Mouse (Mus musculus) Patski (cell line): ENCODE measurements around the gene Ppp2r3c. TPM values are rescaled to one million over a fixed set of nuclear protein-coding genes. Genes with fewer than 3 reads are reported as not detected.
"Not testable (repeated sequence)": the region's sequence is repeated elsewhere in the genome, so short reads cannot be mapped to it uniquely, and the experiment has no call there.

Experiments
- ATAC-seq: fragments of 100-300 bp; one replicate; pipeline ENCODE4 v1.8.0; 2021
- CTCF ChIA-PET: fragments of 350-600 bp; sonication (Branson Sonifier 250); formaldehyde crosslinking; loops from one replicate; lab custom pipeline; 2022; ENCODE audit warnings: inconsistent platforms; lab: Charles Lee
- POLR2A ChIA-PET: fragments of 350-600 bp; sonication (Branson Sonifier 250); formaldehyde crosslinking; loops from one replicate; lab custom pipeline; 2022; ENCODE audit warnings: antibody characterized with exemption, inconsistent platforms; lab: Charles Lee
- DNase-seq: peaks from one replicate; pipeline ENCODE4 v3.0.0-alpha.2; 2011; ENCODE audit warnings: low read depth, low spot score
- H3K27me3 ChIP-seq: fragments of 371-371 bp; one replicate; pipeline ENCODE4 v1.5.1; 2021
- CTCF ChIP-seq: fragments of 100-300 bp; IDR thresholded peaks from one replicate; pipeline ENCODE4 v1.5.1; 2021
- in situ Hi-C: fragments of 300-500 bp; cut with MboI; formaldehyde crosslinking; loops from 3 replicates; pipeline ENCODE4 v1.11.1; 2018; ENCODE audit warnings: low pct_unique_long_range_greater_than_20kb, mixed read lengths
- polyA plus RNA-seq: library from polyadenylated mRNA; unstranded; gene quantifications from one replicate; pipeline ENCODE4 v1.2.3, GENCODE M21; 2021

The Ppp2r3c gene
- polyA plus RNA-seq, 1 experiment from 2014 or later = 20.4 TPM

- ATAC-seq = peak; percentile 35
- H3K27me3 ChIP-seq = no peaks in the 10 kb centered on the region
- ChIA-PET CTCF (interaction anchor here (0.8 to 2.9 kb wide), 5 partner anchors 12 to 184 kb away, joined by 3 to 12 read pairs (median 5); partner anchors contain the start of gene Ppp2r3c), POLR2A (no interaction called here)
- TF ChIP-seq CTCF = peak; percentile 64
- in situ Hi-C loops = loop anchor here (5.0 kb wide), 1 partner anchor 182 kb away; no protein-coding TSS in a partner anchor
- DNase-seq = peak; percentile 54
Observed at GRCm38 (mm10) chr12:55315192-55315591, 12.4 kb upstream of the Ppp2r3c start.

- DNase-seq (no peak), ATAC-seq (no peak)
- in situ Hi-C loops = no loop called here
- no peaks in the 10 kb centered on the region for H3K27me3 ChIP-seq
- TF ChIP-seq CTCF = peak; percentile 52
- POLR2A ChIA-PET = no interaction called here
- CTCF ChIA-PET = interaction anchor here (1.0 to 2.9 kb wide), 6 partner anchors 12 to 191 kb away, joined by 3 to 12 read pairs (median 5); no protein-coding TSS in a partner anchor
Observed at GRCm38 (mm10) chr12:55313901-55314300, 11.1 kb upstream of the Ppp2r3c start.

GRCm38 (mm10) chr12:55311841-55312240, 9.0 kb upstream of the Ppp2r3c start:
- CTCF ChIA-PET = interaction anchor here (1.2 kb wide), 1 partner anchor 187 kb away, joined by 5 read pairs; no protein-coding TSS in a partner anchor
- no peak for TF ChIP-seq CTCF
- DNase-seq (no peak), ATAC-seq (no peak)
- POLR2A ChIA-PET = no interaction called here
- in situ Hi-C loops = no loop called here
- H3K27me3 ChIP-seq = no peaks in the 10 kb centered on the region

GRCm38 (mm10) chr12:55309501-55309900, 6.7 kb upstream of the Ppp2r3c start:
- in situ Hi-C loops = no loop called here
- H3K27me3 ChIP-seq = no peaks in the 10 kb centered on the region
- TF ChIP-seq CTCF = no peak
- DNase-seq (no peak), ATAC-seq (no peak)
- ChIA-PET CTCF (no interaction called here), POLR2A (interaction anchor here (0.7 to 0.8 kb wide), 2 partner anchors 12 to 155 kb away, joined by 3 to 5 read pairs; no protein-coding TSS in a partner anchor)

GRCm38 (mm10) chr12:55308731-55309130, 5.9 kb upstream of the Ppp2r3c start:
- no peak for TF ChIP-seq CTCF
- DNase-seq (no peak), ATAC-seq (no peak)
- H3K27me3 ChIP-seq = no peaks in the 10 kb centered on the region
- CTCF ChIA-PET = no interaction called here
- POLR2A ChIA-PET = no interaction called here
- in situ Hi-C loops = no loop called here

- ChIA-PET POLR2A (no interaction called here), CTCF (interaction anchor here (1.1 kb wide), 1 partner anchor 9 kb away, joined by 3 read pairs; no protein-coding TSS in a partner anchor)
- TF ChIP-seq CTCF = no peak
- in situ Hi-C loops = no loop called here
- DNase-seq (no peak), ATAC-seq (no peak)
- H3K27me3 ChIP-seq = no peaks in the 10 kb centered on the region
Observed at GRCm38 (mm10) chr12:55307566-55307965, 4.8 kb upstream of the Ppp2r3c start.

- no peak for DNase-seq
- ChIA-PET CTCF (no interaction called here), POLR2A (no interaction called here)
- ATAC-seq = no peak
- in situ Hi-C loops = no loop called here
- no peak for TF ChIP-seq CTCF
- no peaks in the 10 kb centered on the region for H3K27me3 ChIP-seq
Observed at GRCm38 (mm10) chr12:55306371-55306770, 3.6 kb upstream of the Ppp2r3c start.

GRCm38 (mm10) chr12:55301472-55302300, 1.1 kb downstream of the Ppp2r3c start:
- no peak for ATAC-seq
- no peak for TF ChIP-seq CTCF
- H3K27me3 ChIP-seq = no peaks in the 10 kb centered on the region
- ChIA-PET CTCF (interaction anchor here (1.0 to 1.3 kb wide), 2 partner anchors 12 to 197 kb away, joined by 4 read pairs; no protein-coding TSS in a partner anchor), POLR2A (interaction anchor here (1.0 kb wide), 1 partner anchor 50 kb away, joined by 3 read pairs; no protein-coding TSS in a partner anchor)
- DNase-seq = no peak
- in situ Hi-C loops = no loop called here

GRCm38 (mm10) chr12:55300820-55301351, 1.9 kb downstream of the Ppp2r3c start:
- CTCF ChIA-PET = interaction anchor here (1.3 kb wide), 1 partner anchor 198 kb away, joined by 4 read pairs; no protein-coding TSS in a partner anchor
- POLR2A ChIA-PET = no interaction called here
- no peak for TF ChIP-seq CTCF

GRCm38 (mm10) chr12:55299336-55299735, 3.5 kb downstream of the Ppp2r3c start, which contains the start of gene 1110008L16Rik:
Gene 1110008L16Rik (plus strand): TSS chr12:55299577.
- H3K27me3 ChIP-seq = no peaks in the 10 kb centered on the region
- in situ Hi-C loops = no loop called here
- TF ChIP-seq CTCF = no peak
- ATAC-seq (no peak), DNase-seq (no peak)
- ChIA-PET CTCF (no interaction called here), POLR2A (no interaction called here)

More at GRCm38 (mm10) chr12:55300820-55301351, 1.9 kb downstream of the Ppp2r3c start:
- ATAC-seq = no peak
- DNase-seq = no peak
- H3K27me3 ChIP-seq = no peaks in the 10 kb centered on the region
- in situ Hi-C loops = no loop called here

GRCm38 (mm10) chr12:55298112-55298511, 4.7 kb downstream of the Ppp2r3c start:
- DNase-seq = no peak
- H3K27me3 ChIP-seq = no peaks in the 10 kb centered on the region
- no peak for ATAC-seq
- no peak for TF ChIP-seq CTCF
- ChIA-PET CTCF (no interaction called here), POLR2A (no interaction called here)
- in situ Hi-C loops = no loop called here

GRCm38 (mm10) chr12:55277583-55277982, 25.2 kb downstream of the Ppp2r3c start:
- in situ Hi-C loops, ATAC-seq, POLR2A ChIA-PET, CTCF ChIA-PET, H3K27me3 ChIP-seq, DNase-seq: not testable (repeated sequence)
